Mouse (Mus musculus): ENCODE measurements at regions not wholly inside any gene's neighbourhood (a gene's known extent, or its start where the extent isn't known, plus 50 kb on each side); places are given as distances from the start of the nearest gene placed in this dataset.
"Not testable (repeated sequence)": the region's sequence is repeated elsewhere in the genome, so short reads cannot be mapped to it uniquely, and the experiment has no call there.

DNA sequence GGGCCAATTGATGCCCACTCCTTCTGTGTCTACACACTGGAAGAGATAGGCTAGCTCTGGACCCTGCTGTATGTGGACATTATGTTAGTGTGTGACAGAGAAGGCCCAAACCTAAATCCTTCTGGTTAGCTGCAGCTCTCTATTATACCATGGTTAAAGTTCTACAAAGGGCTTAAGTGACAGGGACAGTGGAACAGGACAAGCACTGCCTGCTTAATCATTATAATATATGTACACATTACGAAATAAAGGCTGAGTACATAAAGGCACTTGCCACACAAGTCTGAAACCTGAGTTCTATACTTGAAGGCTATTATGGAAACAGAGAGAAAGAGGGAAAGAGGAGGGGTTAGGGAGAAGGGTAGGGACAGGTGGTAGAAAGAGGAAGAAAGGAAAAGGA is 55.2 kb downstream of the Rdh14 start:
- no peak for DNase-seq (ENCODE audit: low spot score in 2 of 2)

GRCm38 (mm10) chr12:10457960-10458655 is 67.5 kb downstream of the Rdh14 start:
- no peak for DNase-seq (ENCODE audit: low spot score in 2 of 2)

DNA sequence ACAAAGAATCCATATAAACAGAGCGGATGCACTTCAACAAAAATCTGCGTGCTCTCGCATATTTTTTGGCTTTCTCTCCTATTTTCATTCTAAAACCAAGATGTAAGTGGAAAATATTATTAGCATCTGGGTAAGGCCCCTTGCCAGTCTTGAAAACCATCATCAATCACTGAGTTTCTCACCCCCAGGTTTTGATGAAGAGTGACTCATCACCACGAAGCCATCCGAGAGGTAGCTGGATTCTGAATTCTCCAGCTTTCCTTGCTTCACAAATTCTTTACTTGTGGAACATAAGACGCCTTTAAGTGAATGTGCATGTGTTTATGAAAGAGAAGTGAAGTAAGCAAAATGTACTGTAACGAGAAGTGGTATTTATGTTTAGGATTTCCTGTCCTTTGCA is 71.2 kb downstream of the Rdh14 start:
- no peak for DNase-seq (ENCODE audit: low spot score in 2 of 2)

DNA sequence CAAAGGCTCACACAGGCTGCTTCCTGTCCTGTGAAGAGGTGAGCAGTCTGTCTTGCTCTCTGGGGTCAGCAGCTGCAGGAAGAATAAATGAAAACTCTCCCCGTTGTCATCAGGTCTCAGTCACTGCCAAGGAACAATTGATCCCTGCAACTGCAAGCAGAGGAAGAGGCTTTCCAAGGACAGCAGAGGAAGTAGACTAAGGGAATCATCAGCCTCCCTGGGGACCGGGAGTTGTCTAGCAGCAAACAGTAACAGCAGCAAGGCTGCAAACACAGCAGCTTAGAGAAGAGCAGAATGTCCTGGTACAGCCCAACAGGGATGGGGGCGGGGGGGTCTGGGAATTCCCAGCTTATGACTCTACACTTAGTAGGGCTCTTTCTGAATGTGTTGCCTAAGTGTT is 72.4 kb downstream of the Rdh14 start:
- no peak for DNase-seq (ENCODE audit: low spot score in 2 of 2)

GRCm38 (mm10) chr12:10473986-10474385 is 83.4 kb downstream of the Rdh14 start:
- DNase-seq (ENCODE audit: low spot score in 2 of 2) = no peak

DNA sequence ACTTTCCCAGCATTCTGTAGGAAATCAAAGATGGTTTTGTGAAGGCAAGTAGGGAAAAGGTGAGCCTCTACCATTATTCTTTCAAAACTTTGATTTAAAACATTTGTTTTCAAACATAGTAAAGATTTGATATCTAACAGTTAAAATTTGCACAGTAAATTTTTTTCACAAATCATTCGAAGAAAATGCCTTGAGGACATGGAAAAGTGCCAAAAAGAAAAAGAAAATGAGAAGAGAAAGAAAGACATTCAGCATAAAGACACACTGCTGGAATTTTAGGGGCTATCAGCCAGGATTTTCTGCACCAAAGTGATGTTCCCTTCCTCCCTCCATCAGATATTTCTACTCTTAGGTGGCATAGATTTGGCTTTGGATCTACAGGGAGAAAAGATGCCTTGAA is 90.2 kb downstream of the Rdh14 start:
- DNase-seq (ENCODE audit: low spot score in 2 of 2) = no peak

GRCm38 (mm10) chr12:10482294-10483010 is 91.9 kb downstream of the Rdh14 start:
- DNase-seq (ENCODE audit: low spot score in 2 of 2) = no peak

DNA sequence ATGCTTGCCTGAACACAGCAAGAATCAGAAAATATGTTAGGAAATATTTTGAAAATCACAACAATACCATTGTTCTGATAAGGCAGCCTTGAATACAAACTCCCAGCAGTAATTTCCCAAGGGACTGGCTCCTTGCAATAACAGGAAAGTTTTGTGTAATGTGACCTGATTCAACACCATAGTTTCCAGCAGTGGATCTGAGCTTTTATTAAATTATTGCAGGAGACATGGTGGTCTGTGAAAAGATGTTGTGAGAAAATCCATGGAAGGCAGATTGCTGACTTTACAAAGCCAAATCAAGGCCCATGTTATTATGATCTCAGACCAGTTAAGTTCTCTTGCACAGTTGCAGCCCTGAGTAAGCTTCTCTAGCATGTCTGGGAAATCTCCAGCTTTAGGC is 116.1 kb downstream of the Rdh14 start:
- no peak for DNase-seq (ENCODE audit: low spot score in 2 of 2)

DNA sequence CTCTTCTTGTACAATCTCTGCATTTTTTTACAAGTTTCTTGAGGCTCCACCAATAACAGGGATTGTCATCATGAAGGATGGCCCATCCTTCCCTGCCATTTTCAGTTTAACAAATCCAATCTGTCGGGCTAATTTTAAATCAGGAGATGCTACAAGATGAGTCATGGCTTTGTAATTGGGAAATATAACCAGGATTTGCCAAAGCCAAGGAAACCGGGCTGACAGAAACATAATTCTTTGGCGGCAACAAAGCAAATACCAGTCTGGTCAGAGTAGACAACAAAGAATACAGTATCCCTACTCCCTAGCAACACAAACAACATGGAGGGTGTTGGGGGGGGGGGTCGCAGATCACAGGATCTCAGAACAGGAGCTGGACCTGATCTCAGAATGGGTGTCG is 123.0 kb downstream of the Rdh14 start:
- DNase-seq (ENCODE audit: low spot score in 2 of 2) = no peak

DNA sequence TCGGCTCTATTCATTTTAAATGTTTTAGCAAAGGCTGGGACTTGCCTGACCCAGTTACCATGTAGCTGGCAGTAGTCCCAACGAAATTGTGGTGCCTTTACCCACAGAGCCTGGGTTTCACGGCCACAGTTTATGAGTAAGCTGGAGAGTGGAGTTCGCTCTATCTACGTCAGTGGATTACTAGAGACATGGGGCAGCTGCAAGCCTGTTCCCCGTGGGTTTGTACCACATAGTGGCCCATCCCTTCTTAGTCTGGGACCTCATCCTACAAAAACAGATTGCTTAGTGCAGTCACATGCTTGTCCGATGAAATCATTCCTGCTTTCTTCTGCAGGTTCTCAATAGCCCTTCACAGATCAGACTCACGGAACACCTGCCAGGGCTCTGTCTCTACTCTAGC is 123.7 kb downstream of the Rdh14 start:
- no peak for DNase-seq (ENCODE audit: low spot score in 2 of 2)

GRCm38 (mm10) chr12:10524509-10525286 is 134.1 kb downstream of the Rdh14 start:
- no peak for DNase-seq (ENCODE audit: low spot score in 2 of 2)

- no peak for DNase-seq (ENCODE audit: low spot score in 2 of 2)
Observed at GRCm38 (mm10) chr12:10525934-10526333, 135.4 kb downstream of the Rdh14 start.

- DNase-seq (ENCODE audit: low spot score in 2 of 2) = no peak
Observed at GRCm38 (mm10) chr12:10529077-10529476, 138.5 kb downstream of the Rdh14 start.

DNA sequence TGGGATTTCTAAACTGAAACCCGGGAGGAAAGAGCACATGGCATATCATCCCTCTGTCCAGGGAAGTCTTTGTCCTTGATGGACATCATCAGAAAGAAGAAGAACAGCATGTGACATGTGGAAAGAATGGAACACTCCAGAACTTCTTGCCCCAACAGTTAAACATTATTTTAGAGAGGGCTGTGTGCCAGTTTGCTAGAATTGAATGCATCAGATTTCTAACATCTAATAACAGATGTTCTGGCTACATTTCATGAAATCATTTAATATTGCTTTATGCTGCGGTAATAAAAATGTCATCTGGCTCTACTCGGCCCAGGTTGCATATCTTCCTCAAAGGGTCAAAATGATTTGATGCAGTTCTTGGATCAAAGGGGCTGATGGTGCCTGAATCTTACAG is 140.4 kb downstream of the Rdh14 start:
- DNase-seq (ENCODE audit: low spot score in 2 of 2) = no peak

DNA sequence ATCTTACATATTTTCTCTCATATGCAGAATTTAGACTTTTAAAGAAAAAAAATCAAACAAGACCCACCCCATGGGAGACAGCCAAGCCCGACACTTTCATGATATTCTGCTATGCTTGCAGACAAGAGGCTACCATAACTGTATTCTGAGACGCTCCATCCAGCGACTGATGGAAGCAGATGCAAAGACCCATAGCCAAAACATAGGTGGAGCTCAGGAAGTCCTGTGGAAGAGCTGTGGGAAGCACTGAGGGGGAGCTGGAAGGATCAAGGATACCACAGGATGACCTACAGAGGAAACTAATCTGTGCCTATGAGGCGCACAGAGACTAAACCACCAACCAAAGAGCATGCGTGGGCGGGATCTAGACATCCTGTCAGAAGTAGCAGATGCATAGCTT is 143.4 kb downstream of the Rdh14 start:
- no peak for DNase-seq (ENCODE audit: low spot score in 2 of 2)

GRCm38 (mm10) chr12:10536239-10536638 is 145.7 kb downstream of the Rdh14 start:
- DNase-seq (ENCODE audit: low spot score in 2 of 2) = no peak

GRCm38 (mm10) chr12:10537069-10537468 is 146.5 kb downstream of the Rdh14 start:
- DNase-seq (ENCODE audit: low spot score in 2 of 2) = no peak

- DNase-seq (ENCODE audit: low spot score in 2 of 2) = no peak
Observed at GRCm38 (mm10) chr12:10549481-10550201, 159.1 kb downstream of the Rdh14 start.

DNA sequence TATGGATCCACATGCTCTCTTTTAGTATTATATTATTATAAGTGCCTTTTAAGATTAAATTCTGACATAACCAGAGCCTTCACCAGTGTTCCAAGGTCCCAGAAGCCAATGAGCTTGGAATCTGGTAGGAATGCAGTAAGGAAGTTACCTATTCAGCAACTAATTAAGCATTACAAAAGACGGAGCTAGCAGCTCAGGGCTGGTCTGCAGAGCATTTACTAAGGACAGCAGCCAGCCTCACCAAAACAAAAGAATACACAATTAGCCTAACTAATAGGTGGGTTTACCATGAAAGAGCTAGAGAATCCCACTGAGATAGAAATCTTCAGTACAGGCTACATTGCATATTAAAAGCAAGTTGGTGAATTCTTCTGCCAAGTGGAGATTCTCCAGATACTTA is 164.1 kb downstream of the Rdh14 start:
- not testable (repeated sequence) for DNase-seq (ENCODE audit: low spot score in 2 of 2)

DNA sequence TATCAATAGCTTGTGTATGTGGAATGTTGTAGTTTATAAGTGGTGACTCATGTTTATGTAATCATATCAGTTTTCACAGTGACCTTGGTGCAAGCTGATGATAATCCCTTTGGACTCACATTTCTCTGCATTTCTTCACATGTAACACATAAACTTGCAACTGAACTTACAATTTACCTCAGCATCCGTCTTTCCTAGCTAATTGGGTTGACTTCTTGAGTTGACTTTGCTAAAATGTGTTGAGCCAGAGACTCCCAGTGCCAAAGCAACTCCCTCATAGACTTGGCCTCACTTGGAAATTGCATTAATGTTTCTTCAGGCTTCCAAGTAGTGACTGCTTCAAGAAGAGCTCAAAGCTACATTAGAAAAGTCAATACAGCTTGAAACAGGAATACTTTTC is 172.4 kb downstream of the Rdh14 start:
- DNase-seq (ENCODE audit: low spot score in 2 of 2) = no peak

DNA sequence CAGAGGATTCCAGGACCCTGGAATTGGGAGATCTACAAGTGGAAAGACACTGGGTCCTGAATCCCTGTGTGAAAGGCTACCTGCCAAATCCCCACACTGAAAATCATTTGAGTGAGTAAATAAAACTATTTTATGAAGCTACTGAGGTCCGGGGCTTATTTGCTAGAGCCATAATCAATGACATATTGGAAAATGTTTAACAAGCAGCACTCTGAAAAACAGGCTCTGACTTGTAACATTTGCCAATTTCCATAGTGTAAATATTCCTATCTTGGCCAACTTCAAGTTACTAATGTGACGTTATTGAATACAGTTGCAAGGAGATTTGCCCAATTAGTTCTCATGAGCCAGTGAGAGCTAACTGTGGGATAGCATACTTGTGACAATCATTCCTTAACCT is 177.3 kb downstream of the Rdh14 start:
- DNase-seq (ENCODE audit: low spot score in 2 of 2) = no peak
